Mouse (Mus musculus): ENCODE results near the gene Actn2.

- no peak for TF ChIP-seq POLR2A (IDR thresholded peaks at IDR 0.05; ENCODE audit: borderline replicate concordance, low read depth, low read length)
- TF ChIP-seq CTCF (IDR thresholded peaks at IDR 0.05; ENCODE audit: low read depth, low read length) = no peak
These were observed at the start of gene Actn2 for GRCm38 (mm10) chr13:12340183-12340975.
